Mouse (Mus musculus) bone marrow, adult 2 months (tissue): ENCODE results near the gene Sh3rf1. TPM values are rescaled to one million over a fixed set of nuclear protein-coding genes. Genes with fewer than 3 reads are reported as not detected.

Experiments used
- H3K27ac ChIP-seq: fragments of 200-500 bp; 2 replicates; pipeline ENCODE4 v1.5.1; 2012; ENCODE audit warnings: low read depth, mild to moderate bottlenecking, control low read depth, inconsistent platforms, low read length; ENCODE audit not compliant: control insufficient read depth, poor library complexity, insufficient read depth
- H3K4me1 ChIP-seq: fragments of 200-500 bp; 2 replicates; pipeline ENCODE4 v1.6.1; 2011; ENCODE audit warnings: low read length; ENCODE audit not compliant: control insufficient read depth, insufficient read depth
- H3K4me3 ChIP-seq: fragments of 200-500 bp; replicated peaks from 2 replicates; pipeline ENCODE3; 2011; ENCODE audit warnings: mild to moderate bottlenecking, low read depth, low read length, control low read depth; ENCODE audit not compliant: control insufficient read depth
- CTCF ChIP-seq: fragments of 200-500 bp; IDR thresholded peaks from 2 replicates; pipeline ENCODE4 v1.5.1; 2011; ENCODE audit warnings: low read length, control low read depth; ENCODE audit not compliant: control insufficient read depth, insufficient read depth
- POLR2A ChIP-seq: fragments of 200-500 bp; IDR thresholded peaks from 2 replicates; pipeline ENCODE4 v1.6.1; 2011; ENCODE audit warnings: low read depth, mild to moderate bottlenecking, control low read depth, low read length, borderline replicate concordance; ENCODE audit not compliant: control insufficient read depth
- WGBS: fragments of 180-500 bp; shearing (Covaris S2); methylation state at CpG from one replicate; pipeline ENCODE4 v1.1.7; 2018; 5-methylcytosine and 5-hydroxymethylcytosine counted together
- polyA plus RNA-seq: library from polyadenylated mRNA; stranded (reverse); fragments of >200 nt; gene quantifications from 2 replicates; pipeline ENCODE4 v1.2.4, GENCODE M21; 2011; ENCODE audit warnings: low replicate concordance; ENCODE audit not compliant: missing spikeins, insufficient read depth, insufficient read length

Gene Sh3rf1
- polyA plus RNA-seq, 1 experiment, result 2.4 TPM

GRCm38 (mm10) chr8:61388341-61388740 is 164.7 kb downstream of the Sh3rf1 start:
- TF ChIP-seq CTCF, result no peak
- no peak for TF ChIP-seq POLR2A
- WGBS, result 80% methylated on average over 9 of the region's 9 CpGs
- H3K27ac ChIP-seq, result no peak overlapping the region
- no peaks in the 10 kb centered on the region for H3K4me1 ChIP-seq
- no peak overlapping the region for H3K4me3 ChIP-seq

DNA sequence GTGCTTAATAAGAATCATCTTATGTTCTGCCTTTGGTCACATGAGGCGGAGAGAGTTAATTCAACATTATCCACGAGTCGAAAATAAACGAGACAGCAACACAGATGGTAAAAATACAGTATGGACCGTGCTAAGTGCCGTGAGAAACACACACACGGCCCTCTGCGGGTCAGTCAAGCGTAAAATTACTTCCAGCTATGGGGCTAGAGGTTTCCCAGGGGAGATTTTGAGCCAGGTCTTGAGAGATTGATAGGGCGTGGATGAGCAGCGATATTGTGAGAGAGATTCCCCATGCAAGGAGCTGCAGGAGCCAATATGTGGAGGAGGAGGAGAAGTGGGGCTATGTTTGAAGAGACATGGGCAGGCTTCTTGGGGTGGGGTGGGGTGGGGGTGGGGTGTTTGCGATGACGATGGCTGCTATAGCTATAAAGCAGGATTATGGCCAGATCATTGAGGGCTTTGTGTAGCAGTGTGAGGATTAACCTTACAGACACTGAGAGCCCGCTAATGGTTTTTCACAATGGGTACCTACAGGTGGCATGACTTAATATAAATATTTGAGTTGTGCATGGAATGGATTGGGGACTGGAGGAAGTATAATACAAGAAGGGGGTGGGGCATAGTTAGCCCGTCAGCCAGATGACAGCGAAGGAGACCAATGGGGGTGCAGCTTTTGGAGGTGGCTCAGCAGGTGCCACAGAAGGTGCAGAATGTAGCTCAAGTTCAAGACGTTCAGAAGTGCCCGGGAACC is 166.8 kb downstream of the Sh3rf1 start:
- Histone ChIP-seq H3K4me1 (no peaks in the 10 kb centered on the region), H3K4me3 (no peak overlapping the region), H3K27ac (no peak overlapping the region)
- WGBS, result 80% methylated on average over 18 of the region's 18 CpGs
- TF ChIP-seq POLR2A (no peak), CTCF (no peak)

- no peak for TF ChIP-seq POLR2A
- TF ChIP-seq CTCF, result no peak
- Histone ChIP-seq H3K4me3 (no peak overlapping the region), H3K27ac (no peak overlapping the region), H3K4me1 (no peaks in the 10 kb centered on the region)
- 89% methylated on average over 13 of the region's 13 CpGs for WGBS
These were observed 167.4 kb downstream of the Sh3rf1 start for GRCm38 (mm10) chr8:61391058-61391434.

DNA sequence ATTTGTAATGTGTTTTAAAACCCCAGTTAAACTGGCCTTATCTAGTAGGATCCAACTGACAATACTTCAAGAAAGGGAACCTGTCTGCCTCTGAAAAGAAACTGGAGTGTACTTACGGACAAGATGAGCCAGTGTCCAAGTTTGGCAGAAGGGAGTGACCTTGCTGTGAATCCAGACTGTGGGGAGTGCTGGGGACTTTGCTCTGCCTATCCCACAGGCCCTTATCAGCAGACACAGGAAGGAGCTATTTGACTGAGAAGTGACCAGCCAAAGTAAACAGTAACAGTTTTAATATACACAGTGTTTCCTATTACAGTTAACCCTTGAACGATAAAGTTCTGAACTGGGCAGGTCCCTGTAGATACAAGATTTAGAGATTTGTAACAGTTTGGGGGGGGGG is 173.5 kb downstream of the Sh3rf1 start:
- H3K27ac ChIP-seq, result no peak overlapping the region
- TF ChIP-seq POLR2A (no peak), CTCF (no peak)
- no peaks in the 10 kb centered on the region; the same call in 1 of the 2 replicates for H3K4me1 ChIP-seq
- H3K4me3 ChIP-seq, result no peak overlapping the region
- 56% methylated on average over 2 of the region's 2 CpGs for WGBS

DNA sequence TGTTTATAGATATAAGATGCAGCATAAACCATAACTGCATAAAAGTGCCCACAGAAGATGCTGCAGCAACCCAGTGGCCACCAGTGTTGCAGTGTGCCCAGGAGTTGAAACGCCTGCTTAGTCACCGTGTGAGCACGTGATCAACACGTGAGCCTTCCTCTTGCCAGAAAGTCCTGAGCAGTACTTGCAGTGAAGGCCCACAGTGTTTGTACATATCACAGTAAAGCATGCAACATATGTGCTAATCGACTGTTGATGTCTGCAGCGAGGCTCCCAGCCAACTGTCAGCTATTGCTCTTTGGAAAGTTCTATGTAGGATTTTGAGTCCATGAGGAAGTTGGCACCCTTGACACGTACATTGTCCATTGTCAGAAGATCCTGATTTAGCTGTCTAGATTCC is 174.1 kb downstream of the Sh3rf1 start:
- no peak overlapping the region for H3K27ac ChIP-seq
- H3K4me1 ChIP-seq, result no peaks in the 10 kb centered on the region; the same call in 1 of the 2 replicates
- no peak overlapping the region for H3K4me3 ChIP-seq
- no peak for TF ChIP-seq CTCF
- TF ChIP-seq POLR2A, result no peak
- 73% methylated on average over 7 of the region's 7 CpGs for WGBS

- Histone ChIP-seq H3K4me1 (no peaks in the 10 kb centered on the region; the same call in 1 of the 2 replicates), H3K27ac (no peak overlapping the region), H3K4me3 (no peak overlapping the region)
- TF ChIP-seq CTCF (no peak), POLR2A (no peak)
- 82% methylated on average over 7 of the region's 7 CpGs for WGBS
These were observed 179.2 kb downstream of the Sh3rf1 start for GRCm38 (mm10) chr8:61402861-61403260.

- WGBS, result 56% methylated on average over 6 of the region's 6 CpGs
These were observed 179.8 kb downstream of the Sh3rf1 start for GRCm38 (mm10) chr8:61403266-61404177.

DNA sequence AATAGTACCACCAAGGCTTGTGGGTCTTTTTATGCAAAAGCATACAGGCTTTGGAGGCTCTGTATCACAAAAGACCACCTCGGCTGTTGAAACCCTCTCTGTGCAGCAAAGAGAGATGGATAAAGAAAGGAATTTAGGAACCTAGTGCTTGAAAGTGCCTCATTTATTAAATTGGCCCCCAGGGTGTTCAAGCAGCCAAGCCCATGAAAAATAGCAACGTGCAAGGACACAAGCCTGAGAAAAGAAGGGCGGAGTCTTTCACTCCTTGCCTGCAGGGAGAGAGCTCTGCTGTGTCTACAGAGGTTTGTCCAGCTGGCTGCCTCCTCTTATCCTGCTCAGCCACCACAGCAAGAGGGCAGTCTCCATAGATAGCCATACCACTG is 180.5 kb downstream of the Sh3rf1 start:
- H3K27ac ChIP-seq, result no peak overlapping the region
- TF ChIP-seq POLR2A (no peak), CTCF (no peak)
- 73% methylated on average over 3 of the region's 3 CpGs for WGBS
- H3K4me1 ChIP-seq, result no peaks in the 10 kb centered on the region
- H3K4me3 ChIP-seq, result no peak overlapping the region

More at GRCm38 (mm10) chr8:61403266-61404177, 179.8 kb downstream of the Sh3rf1 start:
- TF ChIP-seq CTCF (no peak), POLR2A (no peak)
- H3K4me1 ChIP-seq, result no peaks in the 10 kb centered on the region; the same call in 1 of the 2 replicates
- no peak overlapping the region for H3K27ac ChIP-seq
- no peak overlapping the region for H3K4me3 ChIP-seq
